Mouse (Mus musculus): ENCODE measurements at regions not wholly inside any gene's neighbourhood (a gene's known extent, or its start where the extent isn't known, plus 50 kb on each side); places are given as distances from the start of the nearest gene placed in this dataset.

- TF ChIP-seq CTCF (IDR thresholded peaks at IDR 0.05; ENCODE audit: control insufficient read depth, insufficient read depth, low read length), result no peak
- no peak for TF ChIP-seq POLR2A (IDR thresholded peaks at IDR 0.05; ENCODE audit: borderline replicate concordance, control insufficient read depth, low read depth, low read length)
Measured at GRCm38 (mm10) chr6:101837563-101837962, 459.9 kb upstream of the Pdzrn3 start.
